Mouse (Mus musculus): Measurements from ENCODE around the gene Kcnmb4. TPM values are rescaled to one million over a fixed set of nuclear protein-coding genes. Genes with fewer than 3 reads are reported as not detected.

Gene Kcnmb4
- polyA plus RNA-seq, 1 experiment from 2014 or later: 6.2 TPM

- ATAC-seq (replicated peaks; ENCODE audit: insufficient number of reproducible peaks, low FRiP score, low TSS enrichment): no peak
- Histone ChIP-seq H3K9ac (ENCODE audit: low read depth, low read length) (no peak overlapping the region), H3K9me3 (replicated peaks; ENCODE audit: control insufficient read depth, low read length) (no peaks in the 10 kb centered on the region), H3K4me2 (no peak overlapping the region), H3K27ac (ENCODE audit: low read depth, low read length) (no peak overlapping the region), H3K4me1 (ENCODE audit: control insufficient read depth, insufficient read depth, low read length) (no peaks in the 10 kb centered on the region), H3K4me3 (ENCODE audit: low read depth, low read length) (no peak overlapping the region), H3K36me3 (ENCODE audit: control insufficient read depth, insufficient read depth, low read length) (no peaks in the 10 kb centered on the region), H3K27me3 (ENCODE audit: control insufficient read depth, insufficient read depth, low read length) (no peaks in the 10 kb centered on the region)
- WGBS (ENCODE audit: insufficient replicate concordance): 83% methylated on average over 8 of the region's 8 CpGs
Measured at GRCm38 (mm10) chr10:116444826-116445225, 28.9 kb downstream of the Kcnmb4 start.

GRCm38 (mm10) chr10:116444371-116444770 lies 29.3 kb downstream of the Kcnmb4 start:
- Histone ChIP-seq H3K4me3 (ENCODE audit: low read depth, low read length) (no peak overlapping the region), H3K9me3 (replicated peaks; ENCODE audit: control insufficient read depth, low read length) (no peaks in the 10 kb centered on the region), H3K36me3 (ENCODE audit: control insufficient read depth, insufficient read depth, low read length) (no peaks in the 10 kb centered on the region), H3K4me2 (no peak overlapping the region), H3K27me3 (ENCODE audit: control insufficient read depth, insufficient read depth, low read length) (no peaks in the 10 kb centered on the region), H3K4me1 (ENCODE audit: control insufficient read depth, insufficient read depth, low read length) (no peaks in the 10 kb centered on the region), H3K27ac (ENCODE audit: low read depth, low read length) (no peak overlapping the region), H3K9ac (ENCODE audit: low read depth, low read length) (no peak overlapping the region)
- no peak for ATAC-seq (replicated peaks; ENCODE audit: insufficient number of reproducible peaks, low FRiP score, low TSS enrichment)
- WGBS (ENCODE audit: insufficient replicate concordance): 94% methylated on average over 10 of the region's 10 CpGs

DNA sequence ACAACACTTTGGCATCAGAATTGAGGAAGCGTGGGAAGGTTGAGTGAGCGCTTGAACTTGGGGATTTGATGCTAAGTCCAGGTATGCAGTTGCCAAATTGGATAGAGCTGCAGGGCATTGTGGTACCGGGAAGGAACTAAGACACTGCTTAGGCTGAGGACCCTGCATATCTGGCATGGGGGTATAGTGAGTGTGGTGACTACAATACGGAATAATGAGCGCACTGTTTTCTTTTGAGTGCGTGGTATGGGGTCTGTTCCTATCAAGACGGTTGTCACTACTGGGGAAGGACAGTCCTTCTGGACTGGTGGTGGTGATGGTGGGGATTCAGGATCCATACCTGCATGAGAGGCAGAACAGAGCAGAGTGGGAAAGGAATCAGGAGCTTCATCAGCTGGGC lies 32.7 kb downstream of the Kcnmb4 start:
- Histone ChIP-seq H3K27ac (ENCODE audit: low read depth, low read length) (no peak overlapping the region), H3K9me3 (replicated peaks; ENCODE audit: control insufficient read depth, low read length) (peaks cover 8% of the 10 kb centered on the region), H3K4me2 (no peak overlapping the region), H3K27me3 (ENCODE audit: control insufficient read depth, insufficient read depth, low read length) (no peaks in the 10 kb centered on the region), H3K4me3 (ENCODE audit: low read depth, low read length) (no peak overlapping the region), H3K36me3 (ENCODE audit: control insufficient read depth, insufficient read depth, low read length) (0 out of 2 replicates have a peak, but pooled peaks cover 3% of the 10 kb centered on the region), H3K4me1 (ENCODE audit: control insufficient read depth, insufficient read depth, low read length) (no peaks in the 10 kb centered on the region), H3K9ac (ENCODE audit: low read depth, low read length) (no peak overlapping the region)
- 95% methylated on average over 7 of the region's 7 CpGs for WGBS (ENCODE audit: insufficient replicate concordance)
- ATAC-seq (replicated peaks; ENCODE audit: insufficient number of reproducible peaks, low FRiP score, low TSS enrichment): no peak

- 34% methylated on average over 10 of the region's 10 CpGs for WGBS (ENCODE audit: insufficient replicate concordance)
- Histone ChIP-seq H3K27me3 (ENCODE audit: control insufficient read depth, insufficient read depth, low read length) (no peaks in the 10 kb centered on the region), H3K36me3 (ENCODE audit: control insufficient read depth, insufficient read depth, low read length) (0 out of 2 replicates have a peak, but pooled peaks cover 3% of the 10 kb centered on the region), H3K4me3 (ENCODE audit: low read depth, low read length) (no peak overlapping the region), H3K27ac (ENCODE audit: low read depth, low read length) (no peak overlapping the region), H3K4me2 (peak overlapping the region; percentile 35), H3K9ac (ENCODE audit: low read depth, low read length) (no peak overlapping the region), H3K9me3 (replicated peaks; ENCODE audit: control insufficient read depth, low read length) (peaks cover 8% of the 10 kb centered on the region), H3K4me1 (ENCODE audit: control insufficient read depth, insufficient read depth, low read length) (no peaks in the 10 kb centered on the region)
- no peak for ATAC-seq (replicated peaks; ENCODE audit: insufficient number of reproducible peaks, low FRiP score, low TSS enrichment)
Measured at GRCm38 (mm10) chr10:116440088-116440487, 33.6 kb downstream of the Kcnmb4 start.

- Histone ChIP-seq H3K4me1 (ENCODE audit: control insufficient read depth, insufficient read depth, low read length) (no peaks in the 10 kb centered on the region), H3K36me3 (ENCODE audit: control insufficient read depth, insufficient read depth, low read length) (0 out of 2 replicates have a peak, but pooled peaks cover 3% of the 10 kb centered on the region), H3K9ac (ENCODE audit: low read depth, low read length) (no peak overlapping the region), H3K4me3 (ENCODE audit: low read depth, low read length) (no peak overlapping the region), H3K4me2 (no peak overlapping the region), H3K27me3 (ENCODE audit: control insufficient read depth, insufficient read depth, low read length) (no peaks in the 10 kb centered on the region), H3K9me3 (replicated peaks; ENCODE audit: control insufficient read depth, low read length) (peaks cover 8% of the 10 kb centered on the region), H3K27ac (ENCODE audit: low read depth, low read length) (no peak overlapping the region)
- no peak for ATAC-seq (replicated peaks; ENCODE audit: insufficient number of reproducible peaks, low FRiP score, low TSS enrichment)
- 88% methylated on average over 12 of the region's 12 CpGs for WGBS (ENCODE audit: insufficient replicate concordance)
Measured at GRCm38 (mm10) chr10:116435455-116435854, 38.2 kb downstream of the Kcnmb4 start.

DNA sequence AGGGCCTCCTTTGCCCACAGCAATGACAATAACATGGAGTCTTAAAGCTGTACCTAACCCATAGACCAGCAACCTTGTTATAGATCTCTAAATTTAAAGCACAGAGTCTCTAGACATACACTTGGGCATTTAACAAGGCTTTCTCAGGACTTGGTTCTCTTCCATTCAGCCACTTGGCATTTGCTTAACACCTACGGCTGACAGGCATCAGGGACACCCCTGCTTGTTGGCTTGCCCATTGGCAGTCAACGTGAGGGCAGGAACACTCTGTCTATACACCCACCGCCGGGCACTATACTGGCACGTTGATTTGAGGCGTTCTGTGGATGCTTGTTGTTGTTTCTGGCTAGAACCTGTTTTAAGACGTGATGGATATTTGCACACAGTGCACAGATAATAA lies 41.3 kb downstream of the Kcnmb4 start:
- Histone ChIP-seq H3K4me2 (no peak overlapping the region), H3K4me3 (ENCODE audit: low read depth, low read length) (no peak overlapping the region), H3K36me3 (ENCODE audit: control insufficient read depth, insufficient read depth, low read length) (no peaks in the 10 kb centered on the region), H3K9me3 (replicated peaks; ENCODE audit: control insufficient read depth, low read length) (no peaks in the 10 kb centered on the region), H3K27me3 (ENCODE audit: control insufficient read depth, insufficient read depth, low read length) (no peaks in the 10 kb centered on the region), H3K4me1 (ENCODE audit: control insufficient read depth, insufficient read depth, low read length) (no peaks in the 10 kb centered on the region), H3K27ac (ENCODE audit: low read depth, low read length) (no peak overlapping the region), H3K9ac (ENCODE audit: low read depth, low read length) (no peak overlapping the region)
- ATAC-seq (replicated peaks; ENCODE audit: insufficient number of reproducible peaks, low FRiP score, low TSS enrichment): no peak
- WGBS (ENCODE audit: insufficient replicate concordance): 81% methylated on average over 7 of the region's 7 CpGs

DNA sequence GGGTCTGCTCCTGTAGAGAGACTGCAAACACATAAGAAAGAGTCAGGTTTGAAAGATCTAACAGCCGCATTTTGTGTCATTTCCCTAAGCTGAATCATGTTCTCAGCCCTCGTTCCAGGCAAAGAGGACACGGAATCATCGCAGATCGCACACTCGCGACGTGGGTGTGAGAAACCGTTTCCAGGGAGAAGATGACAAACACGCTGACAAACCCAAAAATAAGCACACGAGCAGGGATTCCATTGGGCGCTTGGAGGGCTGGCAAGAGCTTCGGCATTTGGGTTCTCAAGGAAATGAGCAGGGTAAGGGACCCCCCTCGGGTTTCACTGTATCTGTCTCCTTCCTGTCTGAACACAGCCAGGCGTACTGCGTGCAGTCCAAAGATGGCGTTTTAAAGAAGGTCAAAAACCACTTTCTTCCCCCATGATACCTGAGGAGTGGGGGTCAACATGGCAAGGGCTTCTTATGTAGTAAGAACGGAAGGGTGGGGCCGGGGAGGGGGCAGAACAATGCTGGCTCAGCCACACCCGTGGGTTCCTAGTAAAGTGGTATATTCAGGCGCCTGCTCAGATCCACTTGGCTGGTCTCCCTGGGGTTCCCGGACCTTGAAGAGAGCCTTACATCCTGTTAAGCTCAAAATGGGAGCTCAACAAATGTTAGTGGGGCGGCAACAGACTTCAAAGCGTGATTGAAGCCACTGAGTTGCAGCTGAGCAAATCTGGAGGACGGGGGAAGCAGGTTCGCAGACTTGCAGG lies 45.5 kb downstream of the Kcnmb4 start:
- Histone ChIP-seq H3K36me3 (ENCODE audit: control insufficient read depth, insufficient read depth, low read length) (no peaks in the 10 kb centered on the region), H3K9ac (ENCODE audit: low read depth, low read length) (no peak overlapping the region), H3K9me3 (replicated peaks; ENCODE audit: control insufficient read depth, low read length) (no peaks in the 10 kb centered on the region; the same call in 1 of the 2 replicates), H3K27me3 (ENCODE audit: control insufficient read depth, insufficient read depth, low read length) (no peaks in the 10 kb centered on the region), H3K4me1 (ENCODE audit: control insufficient read depth, insufficient read depth, low read length) (no peaks in the 10 kb centered on the region), H3K4me3 (ENCODE audit: low read depth, low read length) (no peak overlapping the region), H3K27ac (ENCODE audit: low read depth, low read length) (no peak overlapping the region), H3K4me2 (no peak overlapping the region)
- WGBS (ENCODE audit: insufficient replicate concordance): 88% methylated on average over 26 of the region's 26 CpGs
- ATAC-seq (replicated peaks; ENCODE audit: insufficient number of reproducible peaks, low FRiP score, low TSS enrichment): no peak

- no peak overlapping the region for H3K9ac ChIP-seq (ENCODE audit: low read depth, low read length)
- no peaks in the 10 kb centered on the region for H3K27me3 ChIP-seq (ENCODE audit: control insufficient read depth, insufficient read depth, low read length)
- no peak for ATAC-seq (replicated peaks; ENCODE audit: insufficient number of reproducible peaks, low FRiP score, low TSS enrichment)
- no peaks in the 10 kb centered on the region; the same call in 1 of the 2 replicates for H3K9me3 ChIP-seq (replicated peaks; ENCODE audit: control insufficient read depth, low read length)
- no peak overlapping the region for H3K4me2 ChIP-seq
- H3K36me3 ChIP-seq (ENCODE audit: control insufficient read depth, insufficient read depth, low read length): no peaks in the 10 kb centered on the region
- H3K27ac ChIP-seq (ENCODE audit: low read depth, low read length): no peak overlapping the region
- H3K4me3 ChIP-seq (ENCODE audit: low read depth, low read length): no peak overlapping the region
- H3K4me1 ChIP-seq (ENCODE audit: control insufficient read depth, insufficient read depth, low read length): no peaks in the 10 kb centered on the region
- WGBS (ENCODE audit: insufficient replicate concordance): 70% methylated on average over 7 of the region's 7 CpGs
Measured at GRCm38 (mm10) chr10:116426176-116426575, 47.5 kb downstream of the Kcnmb4 start.

GRCm38 (mm10) chr10:116424921-116425320 lies 48.8 kb downstream of the Kcnmb4 start:
- Histone ChIP-seq H3K27me3 (ENCODE audit: control insufficient read depth, insufficient read depth, low read length) (no peaks in the 10 kb centered on the region), H3K27ac (ENCODE audit: low read depth, low read length) (no peak overlapping the region), H3K4me2 (no peak overlapping the region), H3K9ac (ENCODE audit: low read depth, low read length) (no peak overlapping the region), H3K4me3 (ENCODE audit: low read depth, low read length) (no peak overlapping the region), H3K4me1 (ENCODE audit: control insufficient read depth, insufficient read depth, low read length) (no peaks in the 10 kb centered on the region), H3K9me3 (replicated peaks; ENCODE audit: control insufficient read depth, low read length) (no peaks in the 10 kb centered on the region; the same call in 1 of the 2 replicates), H3K36me3 (ENCODE audit: control insufficient read depth, insufficient read depth, low read length) (no peaks in the 10 kb centered on the region)
- no peak for ATAC-seq (replicated peaks; ENCODE audit: insufficient number of reproducible peaks, low FRiP score, low TSS enrichment)
- WGBS (ENCODE audit: insufficient replicate concordance): 82% methylated on average over 6 of the region's 6 CpGs

Data from heart, embryonic 11.5 days (tissue).